Mouse (Mus musculus): ENCODE measurements around the gene Hnrnpab.
A peak's percentile ranks its signal among the peaks of the same experiment; 100 is the strongest.

Hnrnpab gene

DNA sequence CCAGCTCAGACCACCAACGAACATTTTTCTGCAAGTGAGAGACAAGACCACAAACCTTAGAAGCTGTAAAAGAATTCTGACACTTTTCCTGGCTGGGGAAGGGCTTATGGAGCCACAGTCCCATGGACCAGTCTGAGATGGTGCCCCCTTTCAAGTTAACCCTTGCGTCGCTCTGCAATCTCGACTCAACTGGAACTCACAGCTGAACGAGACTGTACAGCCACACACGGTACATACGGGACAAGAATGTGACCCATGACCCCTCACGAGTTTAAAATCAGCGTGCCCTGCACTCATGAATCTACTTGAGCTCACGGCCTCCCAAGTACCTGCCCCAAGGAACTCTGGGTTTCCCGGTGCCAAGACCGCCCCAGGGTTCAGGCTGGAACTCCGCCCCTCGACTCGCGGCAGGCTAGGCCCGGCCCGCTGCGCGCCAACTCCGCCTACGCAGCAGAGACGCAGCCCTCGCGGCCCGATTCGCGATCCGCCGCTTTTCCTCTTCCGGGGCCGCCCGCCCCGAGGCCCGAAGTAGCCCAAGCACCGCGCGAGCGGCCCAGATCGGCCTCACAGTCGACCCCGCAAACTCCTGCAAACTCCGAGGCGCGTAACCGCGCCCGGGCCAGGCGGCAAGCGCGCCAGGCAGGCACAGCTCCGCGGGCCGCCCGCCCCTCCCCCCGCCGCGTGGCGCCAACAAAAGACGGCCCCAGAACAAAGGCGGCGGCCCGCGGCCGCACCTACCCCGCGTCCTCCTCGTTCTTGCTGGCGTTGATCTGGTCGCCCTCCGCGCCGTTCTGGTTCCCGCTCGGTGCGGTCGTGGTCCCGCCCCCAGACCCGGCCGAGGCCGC, 823 bp downstream of the Hnrnpab start:
- peak; percentile 81 for DNase-seq (ENCODE audit: low spot score)

DNA sequence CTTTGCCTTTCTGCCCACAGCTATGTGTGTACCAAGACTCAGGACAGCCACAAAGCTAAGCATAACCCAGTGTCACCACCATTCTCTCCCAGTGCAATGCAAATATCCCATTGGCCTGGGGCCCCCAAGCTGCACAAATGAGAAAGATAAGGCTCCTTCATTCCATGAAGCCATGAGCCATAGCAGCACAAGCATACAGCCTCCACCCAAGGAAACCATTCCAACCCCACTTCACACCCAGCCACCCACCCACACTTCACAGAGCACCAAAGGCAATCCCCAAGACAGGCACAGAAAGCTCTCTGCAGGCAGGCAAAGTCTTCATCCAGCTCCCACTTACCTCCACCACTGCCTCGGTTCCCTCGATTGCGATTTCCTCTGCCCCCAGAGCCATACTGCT, 4.4 kb downstream of the Hnrnpab start:
- no peak for DNase-seq (ENCODE audit: low spot score)

DNA sequence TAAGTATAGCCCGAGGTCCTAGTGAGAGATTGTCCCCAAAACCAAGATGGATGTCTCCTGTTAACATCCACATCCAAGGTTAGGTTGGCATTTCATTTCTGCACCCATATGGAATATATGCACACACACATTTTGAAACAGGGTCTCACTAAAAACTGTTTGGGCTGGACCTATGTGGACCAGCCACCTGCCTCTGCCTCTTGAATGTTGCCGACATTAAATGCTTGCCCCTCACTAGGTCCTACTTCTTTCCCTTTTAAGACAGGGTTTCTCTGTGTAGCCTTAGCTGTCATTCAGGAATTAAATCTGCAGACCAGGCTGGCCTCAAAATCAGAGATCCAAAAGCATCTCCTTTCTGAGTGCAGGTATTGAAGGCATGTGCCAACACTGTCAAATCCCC, 9.1 kb downstream of the Hnrnpab start:
- DNase-seq (ENCODE audit: low spot score) = no peak

DNA sequence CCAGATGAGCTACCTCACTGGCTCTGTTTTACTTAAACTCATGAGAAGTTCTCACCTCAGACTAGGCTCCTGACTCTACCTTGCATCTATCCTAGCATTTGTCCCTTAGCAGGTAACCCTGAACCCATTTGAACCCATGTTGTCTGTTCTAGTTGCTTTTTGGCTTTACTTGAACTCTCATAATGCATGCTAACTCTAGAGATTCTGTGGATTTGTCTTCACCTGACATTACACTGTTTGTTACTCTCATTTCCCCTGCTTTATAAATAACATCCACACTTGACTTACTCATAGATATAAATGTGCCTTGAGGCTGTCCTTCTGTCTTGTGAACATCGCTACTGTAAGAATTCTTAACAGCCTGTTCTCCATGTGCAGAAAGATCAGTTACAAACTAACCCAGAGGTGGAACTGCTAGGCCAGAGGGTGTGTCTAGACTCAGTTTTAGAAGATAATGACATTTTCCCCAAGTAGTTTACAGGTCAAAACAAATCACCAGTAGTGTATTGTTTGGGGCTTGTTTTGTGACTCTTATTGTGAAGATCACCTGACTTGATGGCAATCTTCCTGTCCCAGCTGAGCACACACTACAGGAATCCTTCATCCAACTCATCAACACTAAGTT, 11.1 kb downstream of the Hnrnpab start:
- no peak for DNase-seq (ENCODE audit: low spot score)

DNA sequence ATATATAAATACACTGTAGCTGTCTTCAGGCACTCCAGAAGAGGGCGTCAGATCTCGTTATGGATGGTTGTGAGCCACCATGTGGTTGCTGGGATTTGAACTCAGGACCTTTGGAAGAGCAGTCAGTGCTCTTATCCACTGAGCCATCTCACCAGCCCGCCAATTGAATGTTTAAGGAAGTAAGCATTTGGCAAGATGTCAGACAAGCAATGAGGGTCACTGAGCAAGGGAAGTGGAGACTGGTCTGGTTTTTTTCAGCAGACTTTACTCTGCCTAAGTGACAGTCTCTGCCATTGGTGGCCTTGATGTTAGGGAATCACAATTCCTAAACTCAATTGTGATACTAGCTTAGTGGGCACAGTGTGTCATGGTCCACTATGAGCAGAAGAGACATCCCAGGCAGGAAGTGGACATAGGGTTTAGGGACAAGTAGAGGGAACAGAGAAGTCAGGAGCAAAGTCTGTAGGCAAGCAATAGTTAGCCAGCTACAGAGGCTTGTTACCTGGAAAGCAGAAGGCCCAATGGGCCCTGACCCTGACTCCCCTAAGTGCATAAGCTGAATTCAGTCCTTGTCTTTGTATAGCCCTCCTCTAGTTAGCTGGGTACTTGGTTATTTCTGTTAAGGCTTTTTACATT, 11.8 kb downstream of the Hnrnpab start:
- DNase-seq (ENCODE audit: low spot score) = no peak

DNA sequence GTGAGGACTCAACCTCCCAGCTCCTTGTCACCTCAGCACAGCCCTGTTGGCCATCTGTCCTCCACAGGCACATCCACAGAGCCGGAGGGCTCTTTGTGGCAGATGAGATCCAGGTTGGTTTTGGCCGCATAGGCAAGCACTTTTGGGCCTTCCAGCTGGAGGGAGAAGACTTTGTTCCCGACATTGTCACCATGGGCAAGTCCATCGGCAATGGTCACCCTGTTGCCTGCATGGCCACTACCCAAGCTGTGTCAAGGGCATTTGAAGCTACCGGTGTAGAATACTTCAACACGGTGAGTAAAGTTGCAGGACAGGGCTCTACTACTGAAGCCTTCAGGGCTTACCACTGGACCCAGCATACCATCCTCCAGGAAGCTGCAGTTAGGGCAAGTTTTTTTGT, 12.8 kb downstream of the Hnrnpab start:
- DNase-seq (ENCODE audit: low spot score) = no peak

DNA sequence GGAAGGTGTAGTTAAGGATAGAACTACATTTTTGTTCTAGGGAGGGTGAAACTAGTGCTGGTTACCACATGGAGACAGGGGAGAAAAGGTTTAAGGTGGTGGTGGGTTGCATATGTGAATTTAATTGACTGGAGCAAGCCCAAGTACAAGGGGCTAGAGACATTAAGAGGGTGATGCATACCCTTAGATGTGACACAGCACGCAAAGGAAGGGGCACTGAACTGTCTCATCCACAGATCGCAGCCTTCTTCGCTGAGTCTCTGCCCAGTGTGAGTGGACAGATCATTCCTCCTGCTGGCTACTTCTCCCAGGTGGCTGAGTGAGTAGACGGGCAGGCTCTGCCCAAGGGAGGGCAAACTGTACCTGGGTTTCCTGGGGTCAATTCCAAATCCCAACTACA, 13.3 kb downstream of the Hnrnpab start:
- DNase-seq (ENCODE audit: low spot score) = no peak

DNA sequence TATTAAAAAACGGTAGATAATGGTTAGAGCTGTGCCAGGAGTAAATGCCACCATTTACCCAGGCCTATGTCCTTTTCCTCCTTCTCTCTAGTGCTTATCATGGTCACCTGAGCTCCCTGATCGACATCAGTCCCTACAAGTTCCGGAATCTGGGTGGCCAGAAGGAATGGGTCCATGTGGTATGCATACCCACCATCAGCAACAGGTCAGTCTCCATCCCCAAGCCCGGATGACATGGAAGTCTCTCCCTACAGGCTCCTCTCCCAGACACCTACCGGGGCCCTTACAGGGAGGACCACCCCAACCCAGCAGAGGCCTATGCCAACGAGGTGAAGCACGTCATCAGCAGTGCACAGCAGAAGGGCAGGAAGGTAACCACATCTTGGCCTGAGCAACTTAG, 14.7 kb downstream of the Hnrnpab start:
- no peak for DNase-seq (ENCODE audit: low spot score)

DNA sequence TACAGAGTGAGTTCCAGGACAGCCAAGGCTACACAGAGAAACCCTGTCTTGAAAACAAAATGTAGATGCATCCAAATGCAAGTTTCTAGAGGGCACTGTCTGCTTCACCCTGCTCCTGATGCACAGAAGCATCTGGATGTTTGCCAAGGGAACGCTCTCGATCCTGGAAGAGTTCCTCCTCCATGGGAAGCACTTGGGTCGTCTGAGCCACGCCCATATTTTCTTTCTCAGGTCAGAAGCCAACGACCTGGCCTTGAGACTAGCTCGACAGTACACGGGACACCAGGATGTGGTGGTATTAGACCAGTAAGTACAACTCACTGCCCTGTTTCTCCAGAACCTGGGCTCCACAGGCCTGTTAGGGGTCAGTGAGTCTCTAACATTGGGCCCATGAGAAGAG, 15.5 kb downstream of the Hnrnpab start:
- no peak for DNase-seq (ENCODE audit: low spot score)

DNA sequence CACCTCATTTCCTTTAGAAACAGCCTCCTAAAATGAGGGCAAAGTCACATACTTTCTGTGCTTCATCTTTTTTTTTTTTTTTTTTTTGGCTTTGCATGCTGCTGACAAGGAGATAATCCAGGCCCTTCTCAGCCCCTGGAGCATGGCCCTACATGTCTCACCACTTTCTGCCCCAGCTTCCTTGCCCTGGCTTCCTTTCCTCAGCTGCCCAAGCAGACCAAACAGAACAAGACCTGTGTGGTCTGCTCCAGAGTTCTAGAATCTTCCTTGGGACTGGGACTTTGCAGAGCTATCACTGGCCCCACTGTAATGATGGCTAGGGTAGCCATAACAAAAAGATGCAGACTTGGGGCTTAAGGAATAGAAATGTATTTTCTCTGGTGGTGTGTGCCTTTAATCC, 16.6 kb downstream of the Hnrnpab start:
- no peak for DNase-seq (ENCODE audit: low spot score)

DNA sequence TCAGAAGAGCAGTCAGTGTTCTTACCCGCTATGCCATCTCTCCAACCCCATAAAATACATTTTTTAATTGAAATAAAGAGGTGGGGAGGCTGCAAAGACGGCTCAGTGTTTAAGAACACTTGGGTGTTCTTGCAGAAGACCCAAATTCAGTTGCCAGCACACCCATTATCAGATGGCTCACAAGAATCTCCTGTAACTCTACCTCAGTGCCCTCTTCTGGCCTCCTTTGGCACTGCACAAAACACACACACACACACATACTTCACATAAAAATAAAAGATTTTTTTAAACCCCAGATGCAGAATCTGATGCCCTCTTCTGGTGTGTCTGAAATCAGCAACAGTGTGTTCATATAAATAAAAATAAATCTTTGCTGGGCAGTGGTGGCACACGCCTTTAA, 17.8 kb downstream of the Hnrnpab start:
- DNase-seq (ENCODE audit: low spot score) = no peak

DNA sequence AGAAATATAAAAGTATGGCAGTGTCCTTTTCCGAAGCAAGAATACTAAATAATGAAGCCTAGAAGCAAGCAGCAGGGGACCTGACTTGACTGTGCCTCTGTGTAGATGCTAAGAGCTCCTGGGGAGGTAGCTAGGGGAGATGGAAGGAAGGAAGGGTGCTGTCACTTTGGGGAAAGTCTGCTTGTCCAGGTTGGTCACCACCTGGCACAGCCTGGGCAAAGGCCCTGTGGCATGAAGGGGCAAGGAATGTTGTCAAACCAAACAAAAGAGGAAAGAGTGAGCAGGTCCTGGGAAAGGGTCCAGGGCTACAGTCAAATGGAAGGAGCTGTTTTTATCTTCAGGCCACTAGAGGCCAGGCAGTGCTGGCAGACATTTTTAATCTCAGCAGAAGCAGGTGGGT, 19.6 kb downstream of the Hnrnpab start:
- DNase-seq (ENCODE audit: low spot score) = no peak

DNA sequence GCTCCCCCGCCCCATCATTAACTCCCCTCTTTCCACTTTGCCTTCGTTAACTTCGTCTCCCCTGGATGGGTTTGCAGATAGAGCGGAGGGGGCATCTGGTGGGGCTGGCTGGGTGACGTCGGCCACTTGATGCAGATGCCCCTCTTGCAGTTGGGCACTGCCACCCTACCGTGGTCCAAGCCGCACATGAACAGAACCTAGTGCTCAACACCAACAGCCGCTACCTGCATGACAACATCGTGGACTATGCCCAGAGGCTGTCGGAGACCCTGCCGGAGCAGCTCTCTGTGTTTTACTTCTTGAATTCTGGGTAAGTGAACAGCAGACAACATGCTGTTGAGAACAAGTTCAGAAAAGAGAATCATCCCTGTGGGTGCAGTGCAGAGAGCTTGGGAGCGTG, 20.2 kb downstream of the Hnrnpab start:
- DNase-seq (ENCODE audit: low spot score) = no peak

DNA sequence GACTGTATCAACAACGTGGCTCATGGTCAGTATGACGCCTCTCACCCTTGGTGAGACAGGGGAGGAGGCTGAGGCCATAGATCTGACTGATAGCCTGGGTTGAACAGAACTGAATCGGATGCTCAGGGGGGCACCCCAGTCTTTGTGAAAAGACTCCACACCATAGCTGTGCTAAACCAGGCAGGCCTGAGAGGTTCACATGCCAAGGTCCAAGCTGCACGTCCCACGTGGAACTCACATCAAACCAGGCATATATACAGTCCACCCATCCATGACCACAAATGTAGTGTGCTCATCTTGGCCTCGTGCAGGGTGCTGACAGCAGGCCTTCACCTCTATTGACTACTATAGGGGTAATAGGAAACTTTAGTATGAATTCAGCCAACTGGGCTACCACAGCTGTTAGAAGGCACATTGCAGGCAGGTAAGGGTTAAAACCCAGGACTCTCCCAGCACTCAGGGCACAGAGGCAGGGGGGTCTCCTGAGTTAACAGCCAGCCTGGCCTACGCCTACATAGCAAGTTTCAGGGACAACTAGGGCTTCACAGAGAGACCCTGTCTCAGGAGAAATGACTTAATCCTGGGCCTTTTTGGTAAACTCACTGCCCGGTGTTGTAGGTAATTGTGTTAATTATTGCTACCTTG, 20.9 kb downstream of the Hnrnpab start:
- peak; percentile 13 for DNase-seq (ENCODE audit: low spot score)

DNA sequence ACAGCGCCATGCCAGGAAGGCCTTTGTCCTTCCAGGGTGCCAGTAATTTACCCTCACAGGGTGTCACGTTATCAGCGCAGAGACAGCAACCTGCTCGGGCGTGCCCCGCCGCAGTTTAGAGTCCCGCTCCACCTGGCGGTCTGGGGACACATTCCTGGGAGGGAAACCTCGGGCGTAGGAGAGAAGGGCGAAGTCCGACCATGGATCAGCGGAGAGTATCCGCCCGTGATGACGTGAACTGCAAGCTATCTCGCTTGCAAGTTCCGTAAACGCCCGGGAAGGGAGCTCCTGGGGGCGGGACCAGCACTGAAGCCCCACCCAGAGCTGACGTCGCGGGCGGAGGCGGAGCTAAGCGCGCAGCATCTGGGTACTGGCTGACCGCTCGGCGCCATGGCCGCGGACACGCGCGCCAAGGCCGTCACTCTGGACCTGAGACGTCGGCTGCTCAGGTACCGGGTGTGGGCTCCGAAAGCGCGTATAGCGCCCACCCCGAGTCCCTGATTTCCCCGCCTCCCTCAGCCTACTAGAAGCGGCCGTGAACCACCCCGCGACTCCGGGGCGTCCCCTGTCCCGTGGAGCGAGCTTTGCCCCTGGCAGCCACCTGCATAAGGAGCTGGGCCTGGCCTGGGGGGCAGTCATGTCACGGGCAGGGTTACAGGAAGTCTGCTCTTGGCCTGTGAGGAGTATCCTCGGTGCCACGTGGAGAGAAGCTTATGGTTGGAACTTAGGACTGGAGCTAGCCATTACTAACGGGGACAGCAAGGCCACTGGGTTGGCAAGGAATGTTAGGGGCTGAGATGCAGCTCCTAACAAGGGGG, 22.0 kb downstream of the Hnrnpab start, which contains the start of gene Phykpl:
Gene Phykpl (plus strand): TSS at position 327 of the 818 bp plus-strand sequence.
- peak; percentile 98 for DNase-seq (ENCODE audit: low spot score)

DNA sequence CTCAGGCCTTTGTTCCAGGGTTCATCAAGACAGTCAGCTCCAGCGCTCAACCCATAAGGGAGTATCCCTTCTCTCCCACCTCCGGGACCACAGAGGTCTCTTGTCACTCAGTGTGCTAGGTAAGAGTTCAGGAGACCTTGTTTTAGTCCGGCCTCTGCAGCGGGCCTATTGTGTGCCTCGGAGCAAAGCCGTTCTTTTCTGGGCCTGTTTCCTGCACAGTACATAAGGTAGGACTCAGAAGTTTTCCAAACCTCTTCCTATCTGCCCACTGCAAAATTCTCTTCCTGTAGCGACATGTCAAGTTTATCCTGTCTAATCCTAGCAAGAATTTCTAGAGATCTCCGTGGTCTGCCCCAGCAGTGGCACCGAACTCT, 22.6 kb downstream of the Hnrnpab start:
- DNase-seq (ENCODE audit: low spot score) = no peak

DNA sequence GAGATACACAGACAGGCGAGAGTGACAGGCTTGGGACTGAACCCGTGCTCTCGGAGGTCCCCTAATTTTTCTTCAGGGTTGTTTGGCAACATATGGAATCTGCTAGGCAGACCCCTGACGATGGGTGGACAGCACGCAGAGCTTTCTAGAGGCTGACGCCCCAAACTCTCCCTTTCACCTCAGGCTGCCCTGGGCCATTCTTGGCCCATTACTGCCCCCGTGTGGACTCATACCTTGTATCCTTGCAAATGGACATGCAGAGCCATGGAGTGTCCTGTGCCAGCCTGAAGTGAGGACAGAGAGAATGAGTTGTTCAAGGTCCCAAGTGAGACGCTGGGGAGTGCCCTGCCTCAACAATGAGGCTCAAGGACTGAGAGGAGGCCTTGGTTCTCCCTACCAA, 23.9 kb downstream of the Hnrnpab start:
- peak; percentile 64 for DNase-seq (ENCODE audit: low spot score)

DNA sequence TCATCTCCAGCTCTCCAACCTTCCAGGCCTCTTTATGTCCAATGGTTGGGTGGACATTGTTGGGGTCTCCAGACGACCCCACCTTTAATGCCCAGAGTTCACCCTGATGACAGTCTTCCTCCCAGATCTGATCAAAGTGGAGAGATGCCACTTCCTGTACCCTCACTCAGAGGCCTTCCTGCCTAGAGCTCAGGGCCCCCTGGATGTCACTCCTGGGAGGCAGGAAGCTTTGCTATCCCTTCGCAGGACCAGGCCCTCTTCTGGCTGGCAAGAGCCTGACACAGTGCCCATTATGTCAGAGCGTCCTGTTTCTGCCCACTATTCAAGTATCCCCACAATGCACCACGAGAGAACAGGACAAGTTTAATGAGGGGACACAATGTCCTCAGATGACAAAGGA, 27.6 kb downstream of the Hnrnpab start:
- DNase-seq (ENCODE audit: low spot score) = no peak

DNA sequence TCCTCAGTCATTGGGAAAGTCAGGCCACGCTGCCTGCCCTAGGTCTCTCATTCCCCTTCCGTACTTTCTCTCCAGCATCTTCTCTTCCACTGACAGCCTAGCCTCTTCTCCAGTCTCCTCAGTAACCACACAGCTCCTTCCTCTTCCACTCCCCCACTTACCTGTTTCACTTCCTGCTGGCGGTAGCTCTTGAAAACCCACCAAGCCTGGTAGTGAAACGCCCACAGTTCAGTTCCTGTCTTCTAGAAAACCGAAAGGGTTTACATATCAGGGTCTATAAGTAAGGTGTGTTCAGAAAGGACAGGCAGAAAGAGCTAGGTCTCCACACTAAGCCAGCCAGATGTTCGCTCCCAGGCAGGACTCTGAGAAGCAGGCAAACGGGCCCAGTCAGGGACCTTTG, 29.1 kb downstream of the Hnrnpab start:
- DNase-seq (ENCODE audit: low spot score) = peak; percentile 21

DNA sequence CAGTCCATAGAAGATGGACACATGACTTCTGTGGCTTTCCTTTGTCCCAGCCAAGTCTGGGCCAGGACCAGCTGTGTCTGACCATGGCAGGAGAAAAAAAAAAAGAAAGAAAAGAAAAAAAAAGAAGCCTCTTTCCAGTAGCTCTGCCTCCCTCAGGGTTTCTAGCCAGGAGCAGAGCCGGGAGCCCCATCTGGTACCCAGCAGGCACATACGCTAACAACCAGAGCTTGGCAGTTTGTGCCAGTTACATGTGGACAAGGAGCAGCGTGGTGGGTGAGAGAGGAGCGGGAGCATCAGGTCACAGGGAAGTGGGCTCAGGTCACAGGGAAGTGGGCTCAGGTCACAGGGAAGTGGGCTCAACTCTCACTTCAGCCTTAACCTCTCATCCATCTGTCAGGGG, 30.2 kb downstream of the Hnrnpab start:
- no peak for DNase-seq (ENCODE audit: low spot score)

DNA sequence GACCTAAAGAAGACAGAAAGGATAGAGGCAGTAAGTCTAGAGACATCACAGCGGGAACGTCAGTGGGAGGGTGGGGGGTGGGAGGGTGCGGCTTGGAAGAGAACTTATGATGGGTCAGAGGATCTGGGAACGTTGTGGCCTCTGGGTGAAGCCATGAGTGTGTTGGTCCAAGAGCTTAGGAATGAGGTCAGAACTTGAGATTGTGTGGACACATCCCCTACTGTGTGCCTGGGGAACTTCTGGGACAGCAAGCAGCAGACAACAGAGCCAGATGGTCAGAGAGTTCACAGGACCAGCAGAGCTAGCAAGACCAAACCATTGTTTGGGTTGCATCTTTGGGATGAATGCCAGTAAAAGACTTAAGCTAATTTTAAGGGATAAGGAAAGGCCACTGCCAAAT, 37.8 kb downstream of the Hnrnpab start:
- no peak for DNase-seq (ENCODE audit: low spot score)

DNA sequence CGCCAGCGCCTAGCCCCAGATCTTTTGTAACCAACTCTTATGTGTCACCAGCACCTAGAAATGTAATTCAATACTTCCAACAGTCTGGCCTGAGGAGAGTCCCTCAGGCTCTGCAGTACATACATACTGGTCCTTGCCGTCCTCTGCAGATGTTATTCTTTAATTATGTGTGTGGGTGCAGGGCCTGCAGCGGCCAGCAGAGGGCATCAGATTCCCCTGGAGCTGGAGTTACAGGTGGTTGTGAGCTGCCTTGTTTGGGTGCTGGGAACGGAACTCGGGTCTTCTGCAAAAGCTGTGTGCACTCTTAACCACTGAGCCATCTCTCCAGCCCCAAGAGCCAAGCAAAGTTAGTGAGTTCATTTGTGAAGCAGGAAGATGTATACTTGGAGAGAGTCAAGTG, 40.7 kb downstream of the Hnrnpab start:
- DNase-seq (ENCODE audit: low spot score) = no peak
